Mouse (Mus musculus) adipocyte (in vitro differentiated cells): Measurements from ENCODE around the gene Wdr60.
A peak's percentile ranks its signal among the peaks of the same experiment; 100 is the strongest.

ENCODE experiments used
- DNase-seq: peaks from one replicate; pipeline ENCODE4 v3.0.0-alpha.2; 2016; ENCODE audit warnings: low spot score

Wdr60 gene

DNA sequence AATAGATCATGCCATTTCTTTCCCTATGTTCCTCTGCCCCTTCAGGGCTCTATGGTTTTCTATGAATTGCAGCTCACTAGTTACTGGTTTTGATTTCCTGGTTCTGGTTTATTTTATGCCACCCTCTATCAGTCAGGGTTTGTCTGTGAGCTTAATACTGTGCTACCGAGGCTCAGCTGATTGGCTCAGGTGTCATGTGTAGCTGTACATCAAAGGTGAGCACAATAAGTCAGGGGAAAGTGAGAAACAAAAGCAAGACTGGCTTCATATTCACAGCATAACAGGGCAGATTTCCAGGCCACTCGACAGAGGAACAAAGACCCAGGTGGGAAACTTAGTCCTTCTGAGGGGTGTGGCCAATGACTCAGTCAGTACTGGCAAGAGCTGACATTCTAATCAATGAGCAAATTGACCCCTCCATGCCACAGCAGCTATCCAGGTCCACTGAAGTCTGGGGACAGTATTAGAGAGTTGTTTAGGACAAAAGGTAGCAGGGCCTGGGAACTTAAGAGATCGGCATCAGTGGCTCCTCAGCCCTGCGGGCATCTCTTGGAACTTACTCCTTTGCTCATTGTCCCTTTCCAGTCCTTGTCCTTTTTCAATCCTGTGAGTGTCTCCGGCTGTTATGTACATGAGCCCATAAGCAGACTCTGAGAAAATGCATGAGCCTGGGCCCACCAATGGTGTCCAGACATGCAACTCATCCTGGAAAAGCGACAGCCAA lies 79.4 kb downstream of the Wdr60 start:
- no peak for DNase-seq

DNA sequence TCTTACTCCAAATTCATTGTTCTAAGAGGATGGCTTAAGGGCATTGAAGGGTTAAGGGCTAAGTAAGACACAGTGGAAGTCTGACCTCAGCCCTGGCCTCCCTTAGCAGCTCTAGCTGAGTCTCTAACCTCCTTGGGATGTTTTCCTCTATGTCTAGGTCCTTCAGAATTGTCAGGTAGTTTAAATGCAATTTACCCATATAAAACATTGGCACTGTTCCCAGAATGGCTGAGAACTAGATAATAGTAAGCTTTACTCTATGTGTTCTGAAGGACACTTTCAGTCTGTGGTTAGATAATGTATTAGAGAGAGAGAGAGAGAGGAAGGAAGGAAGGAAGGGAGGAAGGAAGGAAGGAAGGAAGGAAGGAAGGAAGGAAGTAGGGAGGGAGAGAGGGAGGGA lies 80.4 kb downstream of the Wdr60 start:
- DNase-seq: no peak

DNA sequence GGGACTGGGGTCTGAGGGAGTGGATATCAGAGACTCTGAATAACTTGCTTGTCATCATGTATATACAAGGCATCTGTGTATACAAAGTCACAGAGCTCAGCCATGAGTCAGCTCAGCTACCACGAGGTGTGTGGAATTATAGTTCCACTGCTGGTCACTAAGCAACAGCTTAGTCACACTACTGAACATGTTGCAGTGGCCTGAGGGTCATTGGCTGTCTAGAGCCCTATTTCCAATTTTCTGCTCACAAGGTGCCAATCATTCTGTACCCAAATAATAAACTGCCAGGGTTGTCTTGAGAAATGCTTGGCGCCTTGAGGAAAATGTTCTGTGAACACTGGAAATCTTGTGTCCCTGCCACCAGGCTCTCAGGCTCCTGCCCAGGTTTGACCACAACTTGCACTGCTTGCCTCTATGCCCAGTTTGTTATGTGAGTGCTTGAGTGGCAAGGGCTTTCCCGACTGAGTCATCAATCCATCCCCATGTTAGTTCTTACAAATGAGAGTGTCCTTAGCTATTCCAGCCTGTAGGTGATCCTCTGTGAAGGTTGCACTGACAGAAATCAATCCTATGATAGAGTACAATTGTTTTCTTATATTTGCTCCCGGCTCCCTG lies 81.3 kb downstream of the Wdr60 start:
- peak; percentile 91 for DNase-seq

DNA sequence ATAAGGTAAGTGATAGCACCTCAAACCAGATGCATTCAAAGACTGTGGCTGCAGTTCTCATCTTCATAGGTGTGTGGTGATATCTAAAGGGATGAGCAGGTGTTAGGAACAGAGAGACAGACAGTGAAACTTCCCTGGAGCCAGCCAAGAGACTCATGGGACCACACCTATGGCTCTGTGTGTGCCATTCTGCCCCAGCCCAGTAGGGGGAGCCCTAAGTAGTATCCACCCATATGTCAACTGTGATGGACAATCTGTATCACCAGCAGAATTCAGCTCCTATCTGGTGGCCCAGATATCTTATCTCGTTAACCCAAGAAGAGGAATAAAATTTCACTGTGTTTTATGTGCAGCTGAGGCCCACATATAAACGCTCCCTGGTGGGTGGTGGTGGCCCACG lies 85.9 kb downstream of the Wdr60 start:
- DNase-seq: no peak

DNA sequence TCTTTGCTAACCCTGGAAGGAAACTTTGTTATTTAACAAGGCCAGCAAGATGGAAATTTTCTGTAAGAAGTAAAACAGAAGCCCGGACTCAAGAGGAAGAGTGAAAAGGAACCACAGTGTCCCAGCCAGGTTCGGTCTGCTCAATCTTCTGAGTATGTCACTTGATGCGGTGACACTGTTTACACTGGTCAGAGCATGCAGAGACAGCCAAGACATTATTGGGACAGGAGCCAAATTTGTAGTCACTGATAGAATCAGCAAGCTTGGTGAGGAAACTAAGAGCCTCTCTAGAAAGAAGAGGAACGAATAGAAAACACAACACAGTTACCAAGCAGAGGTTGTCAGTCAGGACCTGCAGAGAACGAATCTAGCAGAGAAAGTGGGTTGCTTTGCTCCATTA lies 93.2 kb downstream of the Wdr60 start:
- peak; percentile 66 for DNase-seq

DNA sequence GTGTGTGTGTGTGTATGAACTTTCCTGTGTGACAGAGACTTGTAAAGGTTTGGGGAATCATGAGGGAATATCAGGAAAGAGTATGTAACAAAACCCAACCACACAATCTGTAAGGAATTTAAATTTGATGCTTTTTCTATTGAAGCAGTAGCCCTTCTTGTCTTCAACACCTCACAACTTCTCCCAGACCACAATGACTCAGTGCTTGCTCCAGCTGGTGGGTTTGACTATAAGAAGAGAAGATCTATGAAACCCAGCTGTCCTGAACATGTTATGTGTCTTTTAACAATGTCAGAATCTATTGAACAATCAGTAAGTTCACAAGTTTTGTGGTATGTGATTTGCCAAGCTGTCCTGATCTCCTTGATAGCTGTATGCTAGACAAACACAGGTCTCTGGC lies 97.5 kb downstream of the Wdr60 start:
- no peak for DNase-seq

DNA sequence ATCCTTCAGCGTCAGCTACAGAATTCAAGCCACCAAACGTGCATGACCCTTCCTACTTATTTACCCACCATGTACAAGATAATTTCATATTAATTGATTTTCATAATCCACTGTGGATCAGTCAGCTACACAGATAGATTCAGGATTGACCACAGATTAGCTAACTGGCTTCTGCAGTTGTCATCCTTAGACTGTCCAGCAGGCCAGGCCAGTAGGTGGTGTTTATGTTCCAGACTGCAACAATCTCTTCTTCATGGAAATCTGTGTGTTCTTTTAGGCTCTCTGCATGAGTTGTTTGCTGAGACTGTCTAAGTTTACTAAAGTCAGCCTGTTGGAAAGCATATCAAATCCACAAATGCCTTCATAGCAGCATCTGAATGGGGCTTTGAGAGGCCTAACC lies 103.1 kb downstream of the Wdr60 start:
- peak; percentile 8 for DNase-seq

DNA sequence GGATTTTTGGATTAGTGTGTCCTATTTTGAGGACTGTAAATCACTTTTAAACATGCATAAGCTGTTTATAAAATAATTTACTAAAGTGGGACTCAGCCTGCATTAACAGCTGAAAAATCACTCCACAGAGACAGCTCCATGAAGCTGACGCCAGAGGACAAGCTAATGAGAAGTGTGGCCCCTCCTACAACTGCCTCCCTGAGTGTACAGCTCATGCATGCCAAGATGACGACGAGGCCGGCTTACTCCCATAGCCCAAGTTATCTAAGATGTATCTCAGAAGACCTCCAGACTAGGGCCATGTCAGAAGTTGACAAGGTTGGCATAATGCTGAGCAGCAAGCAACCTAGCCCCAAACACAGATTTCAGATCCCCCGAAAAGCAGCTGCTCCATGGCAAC lies 103.6 kb downstream of the Wdr60 start:
- no peak for DNase-seq

DNA sequence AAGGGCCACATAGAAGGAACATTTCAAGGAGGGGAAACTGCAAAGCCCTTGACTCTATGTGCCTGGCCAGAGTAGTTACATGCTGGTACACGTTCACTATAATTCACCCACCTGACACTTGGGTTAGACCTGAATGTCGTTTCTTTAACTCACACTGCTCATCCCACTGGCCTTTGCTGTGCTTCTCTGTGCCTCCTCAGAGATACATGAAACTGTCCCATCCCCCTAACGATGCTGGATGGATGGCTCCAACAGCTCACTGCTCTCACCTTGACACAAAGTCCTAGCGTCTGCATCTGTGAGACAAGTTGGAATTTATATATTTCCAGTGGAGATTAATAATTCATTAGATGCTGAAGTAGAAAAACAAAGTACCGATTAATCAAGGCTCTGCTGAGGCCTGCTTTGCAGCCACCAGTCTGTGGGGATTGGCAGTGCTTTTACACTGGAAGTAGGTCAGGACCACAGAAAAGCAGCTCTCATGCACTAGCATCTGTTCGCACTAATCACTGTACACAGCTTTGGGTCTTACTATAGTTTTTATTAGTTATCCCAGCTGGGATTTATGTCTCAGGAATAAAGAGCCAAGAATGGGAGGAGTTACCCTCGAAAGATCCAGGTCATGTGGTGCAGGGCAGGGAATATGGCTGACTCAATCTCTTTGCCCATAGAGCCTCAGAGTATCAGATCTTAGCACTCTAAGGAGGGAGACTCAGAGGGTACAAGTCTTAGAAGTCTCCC lies 105.9 kb downstream of the Wdr60 start:
- no peak for DNase-seq
